20 mouse cellular contexts compared by ENCODE assay signal in the genomic region with DNA sequence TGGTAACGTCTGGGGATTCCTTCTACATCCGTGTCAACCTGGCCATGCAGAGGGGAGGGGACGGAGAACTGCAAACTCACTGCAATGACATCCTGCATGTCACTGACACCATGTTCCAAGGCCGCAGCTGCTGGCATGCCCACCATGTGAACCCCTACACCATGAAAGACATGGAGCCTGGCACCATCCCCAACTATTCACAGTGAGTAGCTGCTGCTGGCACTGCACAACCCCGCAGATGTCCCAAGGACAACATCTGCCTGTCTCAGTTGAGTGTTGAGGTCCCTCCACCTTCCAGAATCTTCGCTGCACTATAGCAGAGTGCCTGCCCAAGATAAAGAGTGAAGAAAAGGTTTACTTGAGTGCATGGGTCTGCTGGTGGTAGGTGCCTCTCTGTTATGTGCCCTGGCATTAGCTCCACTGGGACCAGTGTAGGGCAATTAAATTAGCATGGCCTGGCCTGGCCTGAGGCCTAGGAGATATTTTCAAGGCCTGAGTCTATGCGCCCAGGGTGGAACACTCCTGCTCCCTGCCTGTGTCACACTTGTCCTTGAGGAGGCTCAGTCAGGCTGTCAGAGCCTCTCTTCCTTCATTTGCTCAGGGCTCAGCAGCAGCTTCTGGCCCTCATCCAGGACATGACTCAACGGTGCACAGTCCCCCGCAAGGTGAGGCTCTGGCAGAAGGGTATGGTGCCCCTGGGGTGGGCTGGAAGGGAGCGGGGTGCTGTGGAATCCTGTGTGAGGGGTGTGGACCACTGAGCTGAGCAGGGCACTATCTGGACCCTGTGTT. TPM values are rescaled to one million over a fixed set of nuclear protein-coding genes. Genes with fewer than 3 reads are reported as not detected.
DNase-seq lines count a peak whose midpoint lies in the region; ATAC-seq lines count a peak whose summit lies in the region.
"Had no signal": no experiment of that assay in that cellular context is flagged by ENCODE, and none has a peak within 500 bp of the region (broad histone marks: within the 10 kb centered on the region; RNA-seq: fewer than 3 reads in every experiment).

No protein-coding gene starts in this region.

- no peak for DNase-seq in heart, adult 8-10 months (ENCODE audit: low spot score)
- DNase-seq in ovary, adult 18-20 months (ENCODE audit: low spot score) = peak; percentile 60
- no peak for DNase-seq in ovary, postnatal 10 days (ENCODE audit: low spot score)
- DNase-seq in adrenal gland, adult 8-10 months = peak; percentile 88
- peak; percentile 66 for DNase-seq in testis, postnatal 10 days (ENCODE audit: low spot score)
- DNase-seq in gastrocnemius, postnatal 36 days = no peak
- DNase-seq in lung, postnatal 4 days = no peak
- DNase-seq: cerebellum, adult 8-10 months; gastrocnemius, postnatal 10 days; kidney, adult 9 months; right cerebral cortex, postnatal 4 days; thymus, postnatal 25 days had no signal

- 0 out of 2 replicates have a peak, but pooled peaks have one; percentile 19 for ATAC-seq in heart, embryonic 15.5 days (replicated peaks; ENCODE audit: insufficient number of reproducible peaks, insufficient read depth, low FRiP score, low read depth)

- 57% methylated on average over 10 of the region's 10 CpGs for WGBS in heart, embryonic 15.5 days

- H3K27me3 ChIP-seq in heart, embryonic 15.5 days = 0 out of 2 replicates have a peak, but pooled peaks cover 4% of the 10 kb centered on the region
- H3K27me3 ChIP-seq: limb, embryonic 15.5 days; lung, embryonic 15.5 days had no signal

- peaks cover 15% of the 10 kb centered on the region for H3K4me1 ChIP-seq in heart, embryonic 15.5 days (replicated peaks)
- H3K4me1 ChIP-seq: lung, embryonic 15.5 days had no signal

- H3K9me3 ChIP-seq in heart, embryonic 15.5 days (replicated peaks) = no peaks in the 10 kb centered on the region
- H3K9me3 ChIP-seq: limb, embryonic 15.5 days; lung, embryonic 15.5 days; megakaryocyte, embryonic 14.5 days; neural tube, embryonic 15.5 days had no signal

- no peak overlapping the region for H3K4me2 ChIP-seq in heart, embryonic 15.5 days
- H3K4me2 ChIP-seq: limb, embryonic 15.5 days; lung, embryonic 15.5 days; neural tube, embryonic 15.5 days had no signal

- H3K36me3 ChIP-seq in heart, embryonic 15.5 days = no peaks in the 10 kb centered on the region
- H3K36me3 ChIP-seq: limb, embryonic 15.5 days; lung, embryonic 15.5 days; neural tube, embryonic 15.5 days had no signal

- no peak overlapping the region for H3K9ac ChIP-seq in heart, embryonic 15.5 days
- H3K9ac ChIP-seq: limb, embryonic 15.5 days; lung, embryonic 15.5 days; neural tube, embryonic 15.5 days had no signal

- peak overlapping the region; percentile 31; the same call in 1 of the 2 replicates for H3K27ac ChIP-seq in heart, embryonic 15.5 days
- H3K27ac ChIP-seq: limb, embryonic 15.5 days; lung, embryonic 15.5 days; neural tube, embryonic 15.5 days had no signal

- intact Hi-C loops in gastrocnemius, postnatal 36 days (cut with DNase I) = loop anchor here (2.0 kb wide), 1 partner anchor 24 kb away; no protein-coding TSS in a partner anchor

- no peak overlapping the region for H3K4me3 ChIP-seq in heart, embryonic 15.5 days
- H3K4me3 ChIP-seq: erythroblast, embryonic 14.5 days; limb, embryonic 15.5 days; lung, embryonic 15.5 days; megakaryocyte, embryonic 14.5 days; neural tube, embryonic 15.5 days had no signal

RNA-seq across cellular contexts. Expression of gene Sgsh, which starts 16.9 kb away (rescaled TPM):
- polyA plus RNA-seq in heart, embryonic 15.5 days (2015; fragmentation: Nextera tagmentation; extraction: Ambion mirVana) = 5.4 and 7.1 TPM in 2 replicates
- total RNA-seq in heart, adult 8-10 months (2022) = 1 to 10 TPM; 4.6 to 5.6 (median 5.3) TPM
- total RNA-seq in adrenal gland, adult 8-10 months (2022) = 10 to 100 TPM; 21.9 to 28.3 (median 24.9) TPM
- 1 to 10 TPM; 2.9 to 3.6 TPM for total RNA-seq in gastrocnemius, postnatal 36 days (2021)

RNA-seq across cellular contexts. Expression of gene Slc26a11, which starts 16.9 kb away (rescaled TPM):
- 9.0 and 10.4 TPM in 2 replicates for polyA plus RNA-seq in heart, embryonic 15.5 days (2015; fragmentation: Nextera tagmentation; extraction: Ambion mirVana)
- total RNA-seq in heart, adult 8-10 months (2022) = 1 to 10 TPM; 2.3 to 4.6 (median 3.1) TPM
- 10 to 100 TPM in 2 of 4 experiments, 1 to 10 TPM in 2; 9.0 to 10.2 (median 9.9) TPM for total RNA-seq in adrenal gland, adult 8-10 months (2022)
- total RNA-seq in gastrocnemius, postnatal 36 days (2021) = 1 to 10 TPM; 3.0 to 3.2 TPM
- polyA plus RNA-seq: erythroblast, embryonic 14.5 days had no signal

RNA-seq across cellular contexts. Expression of gene Card14, which starts 30.9 kb away (rescaled TPM):
- 0.28 and 0.38 TPM in 2 replicates for polyA plus RNA-seq in heart, embryonic 15.5 days (2015; fragmentation: Nextera tagmentation; extraction: Ambion mirVana)
- under 1 TPM in 2 of 4 experiments, not detected in 2; 0.13 to 0.14 TPM for total RNA-seq in heart, adult 8-10 months (2022)
- 1 to 10 TPM in 1 of 4 experiments, under 1 TPM in 3; 0.12 to 1.1 (median 0.75) TPM for total RNA-seq in adrenal gland, adult 8-10 months (2022)
- total RNA-seq in gastrocnemius, postnatal 36 days (2021) = under 1 TPM; 0.31 to 0.62 TPM
- total RNA-seq: monocyte, adult 5-6 weeks had no signal
- polyA plus RNA-seq: hindbrain, embryonic 11.5 days had no signal

RNA-seq across cellular contexts. Expression of gene Eif4a3, which starts 38.6 kb away (rescaled TPM):
- polyA plus RNA-seq in heart, embryonic 15.5 days (2015; fragmentation: Nextera tagmentation; extraction: Ambion mirVana) = 213 and 251 TPM in 2 replicates
- total RNA-seq in heart, adult 8-10 months (2022) = 10 to 100 TPM; 57.7 to 77.2 (median 66.8) TPM
- total RNA-seq in adrenal gland, adult 8-10 months (2022) = 100 to 1,000 TPM; 130 to 147 (median 132) TPM
- total RNA-seq in gastrocnemius, postnatal 36 days (2021) = 10 to 100 TPM; 30.0 to 35.2 TPM

RNA-seq across cellular contexts. Expression of gene Rnf213, which starts 54.4 kb away (rescaled TPM):
- polyA plus RNA-seq in heart, embryonic 15.5 days (2015; fragmentation: Nextera tagmentation; extraction: Ambion mirVana) = 4.6 and 6.4 TPM in 2 replicates
- 10 to 100 TPM; 11.1 to 16.0 (median 13.2) TPM for total RNA-seq in heart, adult 8-10 months (2022)
- 10 to 100 TPM; 28.2 to 41.6 (median 36.2) TPM for total RNA-seq in adrenal gland, adult 8-10 months (2022)
- total RNA-seq in gastrocnemius, postnatal 36 days (2021) = 1 to 10 TPM; 4.6 to 4.9 TPM

Comparison
In these comparisons a context has a peak if more than half of its experiments do, and no peak if none do; other contexts are left out.
1. DNase-seq: peak in ovary, adult 18-20 months (single experiment), adrenal gland, adult 8-10 months (single experiment) and testis, postnatal 10 days (single experiment); none in heart, adult 8-10 months (single experiment), ovary, postnatal 10 days (single experiment), gastrocnemius, postnatal 36 days (0 of 2) and lung, postnatal 4 days (0 of 2).